Mouse (Mus musculus): ENCODE measurements around the gene Rab11fip4.
"Not testable (repeated sequence)": the region's sequence is repeated elsewhere in the genome, so short reads cannot be mapped to it uniquely, and the experiment has no call there.

Rab11fip4 gene

DNA sequence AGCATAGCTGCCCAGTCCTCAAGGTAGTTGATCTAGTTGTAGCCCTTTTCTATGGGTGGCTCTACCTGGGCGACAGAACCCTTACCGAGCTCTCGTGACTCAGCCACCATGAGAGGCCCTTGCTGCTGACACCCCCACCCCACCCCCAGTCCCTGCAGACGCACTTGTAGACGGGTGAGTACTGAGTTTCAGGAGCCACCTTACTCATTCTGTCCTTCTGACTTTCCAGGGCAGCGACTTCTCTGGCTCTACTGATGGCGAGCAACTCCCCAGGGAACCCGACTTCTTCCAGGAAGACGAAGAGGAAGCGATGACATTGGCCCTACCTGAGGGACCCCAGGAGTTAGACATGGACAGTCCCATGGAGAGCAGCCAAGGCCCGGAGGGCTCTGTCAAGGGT is 89.5 kb downstream of the Rab11fip4 start:
- DNase-seq = no peak

DNA sequence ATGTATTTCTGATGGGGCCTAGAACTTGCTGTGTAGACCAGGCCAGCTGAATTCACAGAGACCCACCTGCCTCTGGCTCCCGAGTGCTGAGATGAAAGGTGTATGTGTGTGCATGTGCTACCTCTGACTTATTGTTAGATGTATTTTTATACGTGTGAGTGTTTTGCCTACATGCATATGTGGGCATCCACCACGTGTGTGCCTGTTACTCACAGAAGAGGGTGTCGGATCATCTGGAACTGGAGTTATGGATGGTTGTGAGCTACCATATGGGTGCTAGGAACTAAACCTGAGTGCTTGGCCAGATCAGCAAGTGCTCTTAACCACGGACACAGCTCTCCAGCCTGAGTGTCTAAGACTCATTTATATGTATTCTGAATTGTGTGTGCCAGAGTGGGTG is 90.2 kb downstream of the Rab11fip4 start:
- DNase-seq = no peak

DNA sequence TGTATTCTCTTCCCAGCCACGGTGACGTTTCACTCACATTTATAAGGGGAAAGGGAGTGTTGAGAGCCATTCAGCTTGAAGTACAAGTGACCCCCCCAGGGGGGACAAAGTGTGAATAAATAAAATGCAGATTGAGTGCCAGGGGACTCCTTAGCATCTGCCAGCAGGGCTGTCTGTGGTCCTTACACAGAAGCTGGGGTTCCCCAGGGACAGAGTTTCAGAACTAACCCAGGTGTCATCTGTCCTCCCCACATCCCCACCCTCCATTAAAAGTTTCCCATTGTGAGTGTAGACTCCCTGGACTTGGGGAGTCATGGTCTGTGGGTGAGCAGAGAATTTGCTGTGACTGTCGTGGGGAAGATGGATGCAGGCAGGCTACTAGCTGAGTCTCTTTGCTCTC is 90.8 kb downstream of the Rab11fip4 start:
- DNase-seq = no peak

DNA sequence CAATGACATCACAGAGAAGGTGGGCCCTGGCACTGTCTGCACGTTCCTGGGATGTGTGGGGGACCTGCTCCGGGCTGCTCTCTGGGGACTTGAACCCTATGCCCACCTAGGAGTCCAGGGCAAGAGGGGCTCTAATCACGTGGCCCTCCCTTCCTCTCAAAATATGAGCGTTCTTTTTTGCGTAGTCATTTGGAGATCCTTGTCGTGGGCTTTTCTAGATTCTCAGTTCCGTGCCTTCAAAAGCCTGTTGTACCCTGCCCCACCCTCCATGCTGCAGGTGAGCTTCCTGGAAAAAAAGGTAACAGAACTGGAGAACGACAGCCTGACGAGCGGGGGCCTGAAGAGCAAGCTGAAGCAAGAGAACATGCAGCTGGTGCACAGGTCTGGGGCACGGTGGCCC is 94.1 kb downstream of the Rab11fip4 start:
- no peak for DNase-seq

GRCm38 (mm10) chr11:79686501-79687121 is 95.6 kb downstream of the Rab11fip4 start:
- DNase-seq = peak; percentile 86

GRCm38 (mm10) chr11:79689916-79690315 is 98.9 kb downstream of the Rab11fip4 start:
- DNase-seq = no peak

GRCm38 (mm10) chr11:79691513-79691912 is 100.5 kb downstream of the Rab11fip4 start:
- no peak for DNase-seq

DNA sequence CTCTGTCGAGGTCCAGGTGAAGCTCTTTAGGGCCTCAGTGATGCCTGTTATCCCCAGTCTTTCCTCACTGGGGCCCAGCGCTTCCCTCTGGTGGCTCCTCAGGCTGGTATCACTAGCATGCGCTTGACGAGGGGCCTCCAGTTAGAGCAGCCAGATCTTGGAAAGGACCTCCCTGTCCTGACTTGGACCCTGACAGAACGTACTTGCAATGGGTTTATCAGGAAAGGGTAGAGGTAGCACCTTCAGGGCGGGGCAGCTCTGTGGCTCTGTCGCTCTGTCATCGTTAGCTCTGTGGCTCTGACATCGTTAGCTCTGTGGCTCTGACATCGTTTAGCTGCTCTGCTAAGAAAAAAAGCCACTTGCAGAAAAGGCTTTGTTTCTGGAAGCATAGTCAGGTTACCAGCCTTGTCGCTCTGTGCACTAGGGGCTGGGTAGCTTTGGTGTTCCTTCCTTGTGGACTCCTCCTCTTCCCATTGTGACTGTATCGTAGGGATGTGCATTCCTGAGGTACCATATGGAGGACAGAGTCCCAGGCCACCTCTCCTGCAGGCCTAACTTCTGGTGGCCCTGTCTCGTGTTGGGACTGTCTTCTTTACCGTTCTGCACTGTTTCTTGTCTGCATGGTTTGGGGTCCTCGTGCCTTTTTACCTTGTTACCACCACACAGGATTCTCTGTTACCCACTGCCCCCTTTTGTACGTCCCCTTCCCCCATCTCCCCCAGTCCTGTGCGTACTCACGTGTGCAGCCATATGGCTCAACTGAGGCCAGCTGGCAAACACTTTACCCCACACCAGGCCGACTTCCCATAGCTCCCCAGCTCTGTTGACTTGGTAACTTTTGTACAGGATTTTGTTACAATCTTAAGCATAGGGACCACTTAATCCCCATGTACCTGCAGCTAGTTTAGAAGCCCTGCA is 105.6 kb downstream of the Rab11fip4 start:
- no peak for DNase-seq

GRCm38 (mm10) chr11:79698071-79698470 is 107.1 kb downstream of the Rab11fip4 start:
- no peak for DNase-seq

DNA sequence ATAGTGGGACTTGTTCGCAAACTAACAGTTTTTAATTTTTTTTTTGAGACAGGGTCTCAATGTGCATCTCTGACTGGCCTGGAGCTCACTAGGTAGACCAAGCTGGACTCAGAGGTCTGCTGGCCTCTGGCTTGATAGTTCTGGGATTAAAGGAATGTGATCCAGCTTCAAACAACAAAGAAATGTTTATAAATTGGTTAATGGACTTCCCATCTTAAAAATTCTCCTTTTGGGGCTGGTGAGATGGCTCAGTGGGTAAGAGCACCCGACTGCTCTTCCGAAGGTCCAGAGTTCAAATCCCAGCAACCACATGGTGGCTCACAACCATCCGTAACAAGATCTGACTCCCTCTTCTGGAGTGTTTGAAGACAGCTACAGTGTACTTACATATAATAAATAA is 107.5 kb downstream of the Rab11fip4 start:
- not testable (repeated sequence) for DNase-seq

DNA sequence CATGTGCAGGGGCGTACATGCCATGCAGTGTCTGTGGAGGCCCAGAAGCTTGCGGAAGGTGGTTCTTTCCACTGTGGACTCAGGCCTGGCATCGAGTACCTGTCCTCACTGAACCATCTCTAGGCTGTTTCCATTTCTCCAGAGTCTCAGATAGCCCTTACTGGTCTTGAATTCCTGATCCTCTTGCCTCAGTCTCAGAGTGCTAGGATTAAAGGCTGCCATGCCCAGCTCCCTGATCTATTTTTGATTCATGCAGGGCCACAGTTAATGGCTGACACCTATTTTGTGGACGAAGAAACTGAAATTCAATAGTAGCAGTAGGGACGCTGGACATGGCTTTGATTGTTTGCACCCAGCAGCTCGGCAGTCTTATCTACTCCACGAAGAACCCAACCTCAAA is 110.5 kb downstream of the Rab11fip4 start:
- no peak for DNase-seq

DNA sequence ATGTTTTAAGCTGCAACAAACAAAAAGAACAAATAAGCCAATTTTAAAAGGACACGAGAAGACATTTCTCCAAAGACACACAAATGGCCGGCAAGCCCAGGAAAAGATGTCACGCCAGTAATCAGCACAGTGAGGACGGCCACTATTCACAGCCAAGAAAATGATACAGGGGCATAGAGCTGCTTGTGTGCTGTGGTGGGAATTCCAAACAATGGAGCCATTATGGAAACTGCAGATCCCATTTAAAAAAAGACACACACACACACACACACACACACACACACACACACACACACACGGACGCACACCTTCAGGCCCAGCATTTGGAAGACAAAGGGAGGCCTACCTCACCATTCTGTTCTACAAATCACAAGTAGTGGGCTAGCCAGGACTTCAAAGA is 111.1 kb downstream of the Rab11fip4 start:
- DNase-seq = no peak

- DNase-seq = no peak
Observed at GRCm38 (mm10) chr11:79703452-79703851, 112.4 kb downstream of the Rab11fip4 start.

DNA sequence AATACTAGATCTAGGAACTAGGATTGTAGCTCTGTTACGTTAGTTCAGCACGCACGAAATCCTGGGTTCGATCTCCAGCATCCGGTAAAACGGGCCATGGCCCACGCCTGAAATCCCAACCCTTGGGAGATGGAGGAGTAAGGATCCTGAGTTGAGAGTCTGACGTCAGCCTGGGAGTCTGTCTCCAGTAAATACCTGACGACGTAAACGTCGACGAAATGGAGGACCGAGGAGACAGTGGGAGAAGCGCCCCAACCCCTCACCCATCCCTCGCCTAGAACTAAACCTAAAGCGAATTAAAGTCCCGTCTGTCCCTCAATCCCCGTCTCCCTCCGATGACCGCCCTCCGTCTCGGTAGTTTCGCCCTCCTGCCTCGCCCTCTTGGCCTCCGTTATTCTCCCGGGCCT is 112.9 kb downstream of the Rab11fip4 start:
- peak; percentile 78 for DNase-seq

DNA sequence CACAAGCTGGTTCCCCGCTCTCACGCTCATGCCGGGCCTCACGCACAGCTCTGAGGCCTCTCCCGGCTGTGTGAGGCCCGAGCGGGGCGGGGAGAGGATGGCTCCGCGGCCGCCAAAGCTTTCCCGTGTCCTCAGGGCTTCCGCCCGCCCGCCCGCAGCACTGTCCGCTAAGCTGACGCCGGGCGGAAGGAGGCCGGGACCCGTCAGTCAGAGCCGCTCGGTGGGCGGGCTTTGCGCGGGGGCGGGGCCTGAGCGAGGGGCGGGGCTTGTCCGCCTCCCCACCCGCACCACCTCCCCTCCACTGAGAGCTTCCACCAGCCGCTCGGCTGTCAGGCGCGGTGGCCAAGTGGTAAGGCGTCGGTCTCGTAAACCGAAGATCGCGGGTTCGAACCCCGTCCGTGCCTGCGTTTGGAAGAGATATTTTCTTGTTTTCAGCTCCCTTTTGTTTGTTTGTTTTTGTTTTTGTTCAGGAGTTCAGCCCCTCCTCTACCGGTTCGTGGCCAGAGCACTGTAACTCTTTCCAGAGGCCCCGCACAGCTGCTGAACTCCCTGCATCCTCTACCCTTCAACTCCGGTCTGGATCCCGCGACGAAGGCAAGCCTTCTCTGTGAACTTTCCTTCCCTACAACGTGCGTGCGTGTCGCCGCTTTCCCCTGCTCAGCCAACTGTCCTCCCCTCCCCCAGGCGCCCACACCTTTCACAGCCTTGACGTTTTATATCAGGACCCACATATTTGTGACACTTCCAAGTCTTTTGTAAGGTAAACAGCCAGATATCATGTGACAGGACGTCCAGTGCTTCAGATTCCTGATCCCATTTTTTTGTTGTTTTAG is 113.5 kb downstream of the Rab11fip4 start:
- DNase-seq = peak; percentile 95

DNA sequence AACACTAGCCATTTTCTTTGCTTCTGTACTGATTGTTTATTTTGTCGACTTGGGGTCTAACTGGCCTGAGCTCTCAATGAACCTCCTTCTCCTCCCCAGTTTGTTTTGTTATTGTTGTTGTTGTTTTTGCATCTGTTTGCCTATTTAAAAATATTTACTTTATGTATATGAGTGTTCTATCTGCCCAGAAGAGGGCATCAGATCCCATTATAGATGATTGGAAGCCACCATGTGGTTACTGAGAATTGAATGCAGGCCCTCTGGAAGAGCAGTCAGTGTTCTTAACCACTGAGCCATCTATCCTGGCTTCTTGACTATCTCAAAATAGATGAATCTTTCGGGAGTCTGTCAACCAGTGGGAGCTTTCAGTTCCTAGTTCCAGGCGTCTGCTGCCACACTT is 116.1 kb downstream of the Rab11fip4 start:
- no peak for DNase-seq

- peak; percentile 71 for DNase-seq
Observed at GRCm38 (mm10) chr11:79710868-79711765, 120.1 kb downstream of the Rab11fip4 start.

DNA sequence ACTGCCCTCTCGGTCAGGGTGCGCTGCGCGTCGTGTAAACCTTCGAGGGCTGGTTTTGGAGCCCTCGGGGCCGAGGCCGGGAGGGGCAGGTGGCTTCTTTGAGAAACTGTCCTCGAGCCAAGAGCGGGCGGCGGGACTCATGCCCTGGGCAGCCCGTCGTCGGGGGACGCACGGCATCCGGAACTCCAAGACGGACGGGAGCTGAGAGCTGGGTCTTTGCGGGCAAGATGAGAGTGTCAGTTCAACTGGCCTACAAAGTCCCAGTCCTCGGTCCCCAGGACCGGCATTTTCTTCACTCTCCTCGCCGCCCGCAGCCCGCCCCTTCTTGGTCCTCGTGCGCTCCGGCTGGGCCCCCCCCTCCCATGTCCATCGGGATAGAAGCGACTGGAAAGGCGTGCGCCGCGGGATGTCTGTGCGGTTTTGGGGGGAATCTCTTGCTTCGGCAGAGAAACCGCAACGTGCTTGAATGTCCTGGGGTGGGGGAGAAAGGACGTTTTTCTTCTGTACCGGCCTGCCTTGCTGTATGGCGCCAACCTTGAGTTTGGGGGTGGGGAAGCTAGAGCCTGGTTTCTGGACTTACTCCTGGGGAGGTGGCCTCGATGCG is 120.9 kb downstream of the Rab11fip4 start:
- no peak for DNase-seq

DNA sequence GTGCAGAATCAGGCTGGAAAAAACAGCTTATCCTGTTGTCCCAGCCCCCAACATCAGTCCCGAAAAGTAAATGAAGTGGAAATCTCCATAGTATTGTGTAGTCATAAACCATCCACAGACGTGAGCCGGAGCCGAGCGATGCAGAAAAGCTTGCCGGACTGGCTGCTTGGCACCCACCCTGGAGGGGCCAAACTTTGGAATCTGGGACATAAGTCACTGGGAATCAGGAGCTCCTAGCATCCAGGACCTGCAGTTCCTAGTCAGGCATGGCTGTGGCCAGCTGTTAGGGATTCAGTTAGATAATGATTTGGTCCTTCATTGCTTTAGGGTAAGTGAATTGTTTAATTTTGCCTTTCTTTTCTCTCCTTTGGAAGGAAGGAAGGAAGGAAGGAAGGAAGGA is 122.2 kb downstream of the Rab11fip4 start:
- no peak for DNase-seq

GRCm38 (mm10) chr11:79713678-79714077 is 122.7 kb downstream of the Rab11fip4 start:
- no peak for DNase-seq

GRCm38 (mm10) chr11:79714082-79714742 is 123.2 kb downstream of the Rab11fip4 start:
- DNase-seq = no peak

Data from right cerebral cortex, adult 18-20 months (tissue).